Mouse (Mus musculus) kidney, adult 18-20 months (tissue): ENCODE data around the gene Stk39.

Source experiments
- DNase-seq: peaks from one replicate; pipeline ENCODE4 v3.0.0; 2021

Stk39 gene

GRCm38 (mm10) chr2:68379631-68380030, 92.4 kb downstream of the Stk39 start:
- DNase-seq: peak; percentile 6

GRCm38 (mm10) chr2:68378319-68378718, 93.7 kb downstream of the Stk39 start:
- no peak for DNase-seq

GRCm38 (mm10) chr2:68377251-68377681, 94.8 kb downstream of the Stk39 start:
- peak; percentile 67 for DNase-seq

- DNase-seq: peak; percentile 60
These were observed 95.4 kb downstream of the Stk39 start for GRCm38 (mm10) chr2:68376660-68377059.

GRCm38 (mm10) chr2:68374202-68374601, 97.9 kb downstream of the Stk39 start:
- DNase-seq: no peak

- DNase-seq: no peak
These were observed 100.2 kb downstream of the Stk39 start for GRCm38 (mm10) chr2:68371912-68372311.

GRCm38 (mm10) chr2:68370326-68370725, 101.7 kb downstream of the Stk39 start:
- DNase-seq: no peak

- no peak for DNase-seq
These were observed 103.0 kb downstream of the Stk39 start for GRCm38 (mm10) chr2:68369080-68369479.

GRCm38 (mm10) chr2:68367944-68368343, 104.1 kb downstream of the Stk39 start:
- no peak for DNase-seq

GRCm38 (mm10) chr2:68366897-68367193, 105.2 kb downstream of the Stk39 start:
- DNase-seq: no peak

- DNase-seq: no peak
These were observed 105.8 kb downstream of the Stk39 start for GRCm38 (mm10) chr2:68366091-68366896.

- no peak for DNase-seq
These were observed 106.6 kb downstream of the Stk39 start for GRCm38 (mm10) chr2:68365504-68365903.

GRCm38 (mm10) chr2:68364181-68364900, 107.7 kb downstream of the Stk39 start:
- peak; percentile 63 for DNase-seq

- no peak for DNase-seq
These were observed 108.9 kb downstream of the Stk39 start for GRCm38 (mm10) chr2:68363159-68363558.

GRCm38 (mm10) chr2:68361701-68362100, 110.4 kb downstream of the Stk39 start:
- DNase-seq: no peak

GRCm38 (mm10) chr2:68350621-68351020, 121.4 kb downstream of the Stk39 start:
- peak; percentile 47 for DNase-seq

GRCm38 (mm10) chr2:68349593-68350383, 122.3 kb downstream of the Stk39 start:
- DNase-seq: peak; percentile 73

- DNase-seq: no peak
These were observed 123.1 kb downstream of the Stk39 start for GRCm38 (mm10) chr2:68348966-68349365.

GRCm38 (mm10) chr2:68346606-68347237, 125.3 kb downstream of the Stk39 start:
- no peak for DNase-seq

GRCm38 (mm10) chr2:68345269-68345668, 126.8 kb downstream of the Stk39 start:
- no peak for DNase-seq

- no peak for DNase-seq
These were observed 128.3 kb downstream of the Stk39 start for GRCm38 (mm10) chr2:68343751-68344150.

GRCm38 (mm10) chr2:68342122-68342646, 129.9 kb downstream of the Stk39 start:
- peak; percentile 18 for DNase-seq

- DNase-seq: no peak
These were observed 135.2 kb downstream of the Stk39 start for GRCm38 (mm10) chr2:68336913-68337312.
